Mouse (Mus musculus): ENCODE data around the gene Dcst1. TPM values are rescaled to one million over a fixed set of nuclear protein-coding genes. Genes with fewer than 3 reads are reported as not detected.

The Dcst1 gene
- polyA plus RNA-seq, 1 experiment from 2014 or later, result 0.08 TPM

DNA sequence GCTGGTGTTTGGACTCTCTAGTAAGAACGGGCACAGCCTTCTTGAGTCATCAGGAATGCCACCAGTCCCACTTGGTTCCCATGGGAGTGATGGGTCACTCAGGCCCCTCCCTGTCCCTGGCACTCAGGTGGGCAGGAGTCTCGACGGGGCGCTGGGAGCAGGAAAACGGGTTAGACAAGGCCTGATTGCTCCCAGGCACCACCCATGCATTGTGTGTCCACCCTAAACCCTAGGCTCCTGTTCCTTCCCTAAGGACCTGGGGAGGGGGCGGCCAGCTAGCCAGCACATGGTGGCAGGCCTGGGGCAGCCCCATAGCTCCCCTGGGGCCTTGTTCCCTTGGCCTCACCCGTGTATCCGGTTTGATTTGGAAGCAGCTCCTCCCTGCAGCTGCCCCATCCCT, 46.7 kb downstream of the Dcst1 start:
- Histone ChIP-seq H3K36me3 (ENCODE audit: control insufficient read depth, insufficient read depth, low read length) (no peaks in the 10 kb centered on the region), H3K4me3 (ENCODE audit: low read depth, low read length) (no peak overlapping the region), H3K9ac (ENCODE audit: low read length) (no peak overlapping the region), H3K4me1 (replicated peaks; ENCODE audit: control insufficient read depth, insufficient read depth, low read length) (peaks cover 39% of the 10 kb centered on the region), H3K27ac (ENCODE audit: low read depth, low read length) (no peak overlapping the region), H3K4me2 (ENCODE audit: low read depth, low read length, severe bottlenecking) (no peak overlapping the region), H3K27me3 (ENCODE audit: control insufficient read depth, insufficient read depth, low read length) (peaks cover 61% of the 10 kb centered on the region), H3K9me3 (ENCODE audit: control insufficient read depth, low read length) (no peaks in the 10 kb centered on the region)
- 71% methylated on average over 8 of the region's 8 CpGs for WGBS
- ATAC-seq (replicated peaks; ENCODE audit: low FRiP score) (no peak), DNase-seq (ENCODE audit: low spot score) (no peak)

DNA sequence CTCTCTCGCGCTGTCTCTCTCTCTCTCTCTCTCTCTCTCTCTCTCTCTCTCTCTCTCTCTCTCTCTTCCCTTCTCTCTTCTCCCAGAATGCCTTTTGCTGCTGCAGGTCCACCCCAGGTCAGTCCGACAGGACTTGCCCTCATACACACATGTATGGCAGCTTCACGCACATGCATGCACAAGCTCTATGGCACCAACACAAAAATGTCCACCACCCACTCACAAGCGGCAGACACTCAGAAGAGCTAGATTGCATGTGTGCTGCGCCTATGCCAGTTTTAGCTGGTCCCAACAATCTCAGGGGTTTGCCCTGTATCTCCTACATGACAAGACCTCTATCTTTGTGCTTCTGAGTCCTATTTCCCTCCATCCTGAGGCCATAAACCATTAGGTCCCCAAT, 47.8 kb downstream of the Dcst1 start:
- no peak overlapping the region; the same call in 1 of the 2 replicates for H3K4me3 ChIP-seq (ENCODE audit: low read depth, low read length)
- no peak overlapping the region for H3K27ac ChIP-seq (ENCODE audit: low read depth, low read length)
- H3K4me2 ChIP-seq (ENCODE audit: low read depth, low read length, severe bottlenecking), result no peak overlapping the region
- DNase-seq (ENCODE audit: low spot score) (no peak), ATAC-seq (replicated peaks; ENCODE audit: low FRiP score) (no peak)
- peaks cover 56% of the 10 kb centered on the region for H3K27me3 ChIP-seq (ENCODE audit: control insufficient read depth, insufficient read depth, low read length)
- H3K9ac ChIP-seq (ENCODE audit: low read length), result no peak overlapping the region
- H3K9me3 ChIP-seq (ENCODE audit: control insufficient read depth, low read length), result no peaks in the 10 kb centered on the region
- H3K4me1 ChIP-seq (replicated peaks; ENCODE audit: control insufficient read depth, insufficient read depth, low read length), result peaks cover 39% of the 10 kb centered on the region
- no peaks in the 10 kb centered on the region for H3K36me3 ChIP-seq (ENCODE audit: control insufficient read depth, insufficient read depth, low read length)
- WGBS, result 70% methylated on average over 4 of the region's 6 CpGs

DNA sequence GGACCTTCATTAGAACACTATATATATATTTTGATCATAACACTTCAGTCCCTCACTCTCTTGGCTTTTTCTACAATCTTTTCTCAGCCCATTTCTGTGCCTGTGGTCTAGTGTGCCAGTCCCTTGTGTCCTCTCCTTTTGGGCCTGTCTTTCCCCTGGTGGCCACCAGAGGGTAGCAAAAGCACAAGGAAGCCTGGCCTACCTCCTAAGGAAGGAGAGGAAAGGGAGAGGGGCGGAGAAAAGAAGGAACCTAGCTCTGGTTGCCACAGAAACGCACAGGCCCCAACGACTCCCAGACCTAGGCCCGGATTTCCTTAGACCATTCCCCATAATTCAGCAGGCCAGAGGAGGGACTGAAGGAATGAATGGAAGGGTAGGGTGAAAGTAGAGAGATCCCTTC, 48.2 kb downstream of the Dcst1 start:
- Histone ChIP-seq H3K4me3 (ENCODE audit: low read depth, low read length) (no peak overlapping the region; the same call in 1 of the 2 replicates), H3K4me1 (replicated peaks; ENCODE audit: control insufficient read depth, insufficient read depth, low read length) (peaks cover 37% of the 10 kb centered on the region), H3K27me3 (ENCODE audit: control insufficient read depth, insufficient read depth, low read length) (peaks cover 51% of the 10 kb centered on the region), H3K27ac (ENCODE audit: low read depth, low read length) (no peak overlapping the region), H3K4me2 (ENCODE audit: low read depth, low read length, severe bottlenecking) (no peak overlapping the region), H3K36me3 (ENCODE audit: control insufficient read depth, insufficient read depth, low read length) (no peaks in the 10 kb centered on the region), H3K9me3 (ENCODE audit: control insufficient read depth, low read length) (no peaks in the 10 kb centered on the region), H3K9ac (ENCODE audit: low read length) (no peak overlapping the region)
- DNase-seq (ENCODE audit: low spot score) (peak; percentile 90), ATAC-seq (replicated peaks; ENCODE audit: low FRiP score) (peak; percentile 28)
- WGBS, result 0% methylated on average over 4 of the region's 4 CpGs

DNA sequence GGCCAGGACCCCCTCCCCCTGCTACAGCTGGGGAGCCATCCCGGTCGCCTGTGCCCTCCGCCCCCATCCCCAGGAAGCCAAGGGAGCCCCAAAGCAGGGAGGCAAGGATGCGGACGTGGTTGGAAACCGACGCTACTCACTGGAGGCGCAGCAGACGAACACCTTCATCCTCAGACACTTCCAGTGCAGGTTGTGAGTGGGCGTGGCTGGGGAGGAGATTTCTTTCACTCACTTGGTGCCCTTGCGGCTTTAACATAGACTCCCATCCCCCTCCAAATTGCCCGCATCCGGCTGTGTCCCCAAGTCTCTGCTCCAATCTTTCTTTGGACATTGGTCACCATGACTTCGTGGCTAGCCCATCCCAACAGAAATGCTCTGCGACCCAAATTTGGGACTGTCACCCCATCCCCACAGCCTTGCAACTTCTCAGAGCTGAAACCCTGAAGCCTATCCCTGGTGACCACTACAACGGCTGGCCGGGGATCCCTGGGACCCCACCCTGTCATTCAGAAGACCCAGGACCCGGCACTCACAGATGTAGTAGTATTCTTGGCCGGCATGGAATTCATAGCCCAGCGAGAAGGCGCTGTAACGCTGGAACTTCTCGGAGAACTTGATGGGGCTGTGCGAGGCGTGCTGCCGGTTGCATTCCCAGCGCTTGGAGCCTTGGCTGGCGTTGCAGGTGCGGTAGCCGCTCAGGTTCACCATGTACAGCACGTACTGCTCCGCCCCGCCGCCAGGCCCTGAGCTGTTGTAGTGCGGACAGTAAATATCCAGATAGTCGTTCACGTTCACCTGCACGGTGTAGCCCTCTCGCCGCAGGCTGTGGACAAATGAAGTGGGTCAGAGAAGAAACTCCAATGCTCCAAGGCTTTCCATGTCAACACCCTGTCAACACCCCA, 48.9 kb downstream of the Dcst1 start:
- H3K36me3 ChIP-seq (ENCODE audit: control insufficient read depth, insufficient read depth, low read length), result no peaks in the 10 kb centered on the region
- H3K4me2 ChIP-seq (ENCODE audit: low read depth, low read length, severe bottlenecking), result peak overlapping the region; percentile 70
- DNase-seq (ENCODE audit: low spot score) (no peak), ATAC-seq (replicated peaks; ENCODE audit: low FRiP score) (peak; percentile 22)
- no peak overlapping the region for H3K27ac ChIP-seq (ENCODE audit: low read depth, low read length)
- H3K9me3 ChIP-seq (ENCODE audit: control insufficient read depth, low read length), result no peaks in the 10 kb centered on the region
- WGBS, result 7% methylated on average over 39 of the region's 40 CpGs
- H3K27me3 ChIP-seq (ENCODE audit: control insufficient read depth, insufficient read depth, low read length), result peaks cover 45% of the 10 kb centered on the region
- H3K4me1 ChIP-seq (replicated peaks; ENCODE audit: control insufficient read depth, insufficient read depth, low read length), result peaks cover 31% of the 10 kb centered on the region
- H3K9ac ChIP-seq (ENCODE audit: low read length), result peak overlapping the region; percentile 37
- H3K4me3 ChIP-seq (ENCODE audit: low read depth, low read length), result peak overlapping the region; percentile 32

DNA sequence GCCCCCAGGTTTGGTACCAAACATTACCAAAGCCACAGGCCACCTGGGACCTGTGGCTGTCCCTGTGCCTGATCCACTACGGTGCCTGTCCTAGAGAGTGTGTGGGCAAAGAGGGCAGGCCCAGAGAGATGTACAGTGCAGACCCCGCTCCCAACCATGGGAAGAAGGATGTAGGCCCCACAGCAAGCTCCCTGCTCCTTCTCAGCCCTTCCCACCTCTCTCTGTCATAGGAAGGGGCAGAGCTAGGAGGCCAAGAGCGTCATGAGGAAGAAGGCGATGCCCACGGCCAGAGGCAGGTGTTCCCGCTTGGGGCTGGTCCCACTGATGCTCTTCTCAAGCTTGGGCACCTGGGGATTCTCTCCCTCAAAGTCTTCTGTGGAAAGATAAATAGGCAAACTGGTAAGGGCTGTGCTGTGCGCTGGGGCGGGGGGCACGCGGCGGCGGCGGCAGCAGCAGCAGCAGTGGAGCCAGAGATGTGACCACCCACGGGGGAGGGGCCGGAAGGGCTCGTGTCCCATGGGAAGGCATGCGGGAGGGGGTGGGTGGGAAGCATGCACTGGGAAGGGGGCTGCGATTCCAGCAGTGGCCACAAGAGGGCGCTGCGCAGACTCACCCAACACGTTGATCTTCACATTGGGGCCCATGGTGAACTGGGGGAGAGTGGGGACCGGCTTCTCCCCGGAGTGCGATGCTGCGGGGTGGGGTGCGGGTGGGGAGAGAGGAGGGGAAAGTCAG, 49.7 kb downstream of the Dcst1 start:
- WGBS, result 5% methylated on average over 24 of the region's 26 CpGs
- no peaks in the 10 kb centered on the region for H3K9me3 ChIP-seq (ENCODE audit: control insufficient read depth, low read length)
- peak; percentile 96 for DNase-seq (ENCODE audit: low spot score)
- peak overlapping the region; percentile 70 for H3K4me2 ChIP-seq (ENCODE audit: low read depth, low read length, severe bottlenecking)
- H3K4me1 ChIP-seq (replicated peaks; ENCODE audit: control insufficient read depth, insufficient read depth, low read length), result peaks cover 22% of the 10 kb centered on the region
- H3K36me3 ChIP-seq (ENCODE audit: control insufficient read depth, insufficient read depth, low read length), result no peaks in the 10 kb centered on the region
- peak overlapping the region; percentile 60 for H3K9ac ChIP-seq (ENCODE audit: low read length)
- peak overlapping the region; percentile 32 for H3K4me3 ChIP-seq (ENCODE audit: low read depth, low read length)
- H3K27me3 ChIP-seq (ENCODE audit: control insufficient read depth, insufficient read depth, low read length), result peaks cover 37% of the 10 kb centered on the region
- ATAC-seq (replicated peaks; ENCODE audit: low FRiP score), result peak; percentile 29
- H3K27ac ChIP-seq (ENCODE audit: low read depth, low read length), result no peak overlapping the region; the same call in 1 of the 2 replicates

DNA sequence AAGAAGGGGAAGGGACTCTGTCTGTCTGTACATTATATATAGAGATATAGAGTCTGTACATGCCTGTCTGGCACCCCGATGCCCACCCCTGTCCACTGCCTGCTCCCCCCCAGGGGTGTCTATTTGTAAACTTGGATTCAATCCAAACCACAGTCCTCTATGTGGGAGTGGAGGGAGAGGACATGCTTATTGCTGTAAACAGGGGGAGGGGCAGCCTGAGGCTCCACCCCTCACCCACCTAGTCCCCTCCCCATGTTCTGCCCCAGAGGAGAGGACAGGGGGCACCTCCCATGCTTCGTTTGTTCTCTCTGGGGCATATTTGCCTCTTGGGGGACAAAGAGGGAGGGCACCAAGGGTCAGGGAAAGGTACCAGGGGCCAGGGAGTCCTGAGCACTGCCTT, 50.3 kb downstream of the Dcst1 start:
- H3K4me3 ChIP-seq (ENCODE audit: low read depth, low read length), result no peak overlapping the region; the same call in 1 of the 2 replicates
- DNase-seq (ENCODE audit: low spot score) (no peak), ATAC-seq (replicated peaks; ENCODE audit: low FRiP score) (0 out of 2 replicates have a peak, but pooled peaks have one; percentile 7)
- peak overlapping the region; percentile 70 for H3K4me2 ChIP-seq (ENCODE audit: low read depth, low read length, severe bottlenecking)
- H3K9ac ChIP-seq (ENCODE audit: low read length), result peak overlapping the region; percentile 60
- H3K27ac ChIP-seq (ENCODE audit: low read depth, low read length), result no peak overlapping the region
- no peaks in the 10 kb centered on the region for H3K9me3 ChIP-seq (ENCODE audit: control insufficient read depth, low read length)
- no peaks in the 10 kb centered on the region for H3K36me3 ChIP-seq (ENCODE audit: control insufficient read depth, insufficient read depth, low read length)
- H3K4me1 ChIP-seq (replicated peaks; ENCODE audit: control insufficient read depth, insufficient read depth, low read length), result peaks cover 21% of the 10 kb centered on the region
- H3K27me3 ChIP-seq (ENCODE audit: control insufficient read depth, insufficient read depth, low read length), result peaks cover 31% of the 10 kb centered on the region
- WGBS, result 49% methylated on average over 2 of the region's 2 CpGs

DNA sequence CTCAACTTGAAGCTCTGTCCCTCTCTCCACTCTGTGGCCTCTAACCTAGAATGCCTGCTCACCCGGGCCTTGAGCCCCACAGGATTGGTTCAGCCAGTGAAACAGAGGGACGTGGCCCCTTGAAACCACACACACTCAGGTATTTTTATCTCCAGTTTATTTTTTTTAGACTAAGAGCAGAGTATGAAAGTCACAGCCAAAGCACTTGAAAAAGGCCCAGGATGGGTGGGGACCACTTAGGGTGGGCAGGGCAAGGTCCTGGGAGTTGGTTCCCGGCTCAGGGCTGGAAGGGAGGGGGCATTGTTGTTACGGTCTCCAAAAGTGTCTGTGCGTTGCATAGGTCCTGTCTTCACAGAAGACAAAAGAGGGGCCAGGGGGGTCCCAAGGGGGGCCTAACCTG, 50.7 kb downstream of the Dcst1 start:
- Histone ChIP-seq H3K9ac (ENCODE audit: low read length) (no peak overlapping the region), H3K4me3 (ENCODE audit: low read depth, low read length) (no peak overlapping the region), H3K27me3 (ENCODE audit: control insufficient read depth, insufficient read depth, low read length) (peaks cover 27% of the 10 kb centered on the region), H3K4me1 (replicated peaks; ENCODE audit: control insufficient read depth, insufficient read depth, low read length) (peaks cover 17% of the 10 kb centered on the region), H3K27ac (ENCODE audit: low read depth, low read length) (no peak overlapping the region), H3K9me3 (ENCODE audit: control insufficient read depth, low read length) (no peaks in the 10 kb centered on the region), H3K4me2 (ENCODE audit: low read depth, low read length, severe bottlenecking) (no peak overlapping the region), H3K36me3 (ENCODE audit: control insufficient read depth, insufficient read depth, low read length) (no peaks in the 10 kb centered on the region)
- WGBS, result 68% methylated on average over 5 of the region's 5 CpGs
- DNase-seq (ENCODE audit: low spot score), result no peak
- ATAC-seq (replicated peaks; ENCODE audit: low FRiP score), result no peak

DNA sequence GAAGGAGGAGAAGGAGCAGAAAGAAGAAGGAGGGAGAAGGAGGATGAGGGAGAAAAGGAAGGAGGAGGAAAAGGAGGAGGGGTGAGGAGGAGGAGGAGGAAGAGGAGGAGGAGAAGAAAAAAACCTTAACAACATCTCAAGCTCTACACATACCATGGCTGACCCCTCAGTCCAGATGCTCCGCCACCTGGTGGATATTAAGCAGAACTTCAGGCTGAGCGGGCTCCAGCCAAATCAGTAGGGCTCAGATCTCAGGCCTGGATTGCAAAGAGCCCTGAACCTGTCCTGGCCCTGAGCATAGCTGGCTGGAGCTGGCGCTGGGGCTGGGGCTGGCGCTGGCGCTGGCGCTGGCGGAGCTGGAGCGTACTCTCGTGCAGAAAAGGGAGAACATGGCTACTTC, 57.0 kb downstream of the Dcst1 start:
- WGBS, result 2% methylated on average over 9 of the region's 9 CpGs
- Histone ChIP-seq H3K4me2 (ENCODE audit: low read depth, low read length, severe bottlenecking) (no peak overlapping the region), H3K4me3 (ENCODE audit: low read depth, low read length) (no peak overlapping the region), H3K36me3 (ENCODE audit: control insufficient read depth, insufficient read depth, low read length) (no peaks in the 10 kb centered on the region), H3K9ac (ENCODE audit: low read length) (no peak overlapping the region), H3K9me3 (ENCODE audit: control insufficient read depth, low read length) (no peaks in the 10 kb centered on the region), H3K4me1 (replicated peaks; ENCODE audit: control insufficient read depth, insufficient read depth, low read length) (no peaks in the 10 kb centered on the region), H3K27ac (ENCODE audit: low read depth, low read length) (no peak overlapping the region), H3K27me3 (ENCODE audit: control insufficient read depth, insufficient read depth, low read length) (no peaks in the 10 kb centered on the region)
- ATAC-seq (replicated peaks; ENCODE audit: low FRiP score), result peak; percentile 78
- DNase-seq (ENCODE audit: low spot score), result peak; percentile 87
